Mouse (Mus musculus) spleen, adult 2 months (tissue): ENCODE results near the gene 4930407I10Rik. TPM values are rescaled to one million over a fixed set of nuclear protein-coding genes. Genes with fewer than 3 reads are reported as not detected.
A peak's percentile ranks its signal among the peaks of the same experiment; 100 is the strongest.

Experiments used
- DNase-seq, 2 experiments: peaks; one replicate each; pipeline versions ENCODE4 v3.0.0 to v3.0.0-alpha.2; 2012 to 2021; ENCODE audit warnings: low spot score in 2 of 2, low read depth in 1 of 2
- H3K27ac ChIP-seq: fragments of 200-500 bp; 2 replicates; pipeline ENCODE4 v1.5.1; 2012; ENCODE audit warnings: low read length, inconsistent platforms; ENCODE audit not compliant: insufficient read depth
- H3K27me3 ChIP-seq: fragments of 200-500 bp; 2 replicates; pipeline ENCODE4 v1.6.1; 2012; ENCODE audit warnings: mild to moderate bottlenecking, moderate library complexity, low read length, inconsistent platforms; ENCODE audit not compliant: control insufficient read depth, insufficient read depth
- H3K36me3 ChIP-seq: fragments of 200-500 bp; 2 replicates; pipeline ENCODE4 v1.6.1; 2012; ENCODE audit warnings: mild to moderate bottlenecking, low read length, inconsistent platforms; ENCODE audit not compliant: control insufficient read depth, insufficient read depth
- H3K4me1 ChIP-seq: fragments of 200-500 bp; 2 replicates; pipeline ENCODE4 v1.6.1; 2011; ENCODE audit warnings: inconsistent platforms; ENCODE audit not compliant: control insufficient read depth, insufficient read depth, insufficient read length
- H3K4me3 ChIP-seq: fragments of 200-500 bp; 2 replicates; pipeline ENCODE4 v1.5.1; 2011; ENCODE audit warnings: mild to moderate bottlenecking, inconsistent platforms; ENCODE audit not compliant: insufficient read depth, insufficient read length; ENCODE audit errors: extremely low read depth
- CTCF ChIP-seq: fragments of 200-500 bp; IDR thresholded peaks from 2 replicates; pipeline ENCODE4 v1.5.1; 2011; ENCODE audit warnings: mild to moderate bottlenecking, inconsistent platforms; ENCODE audit not compliant: insufficient read depth, insufficient read length, insufficient replicate concordance; ENCODE audit errors: extremely low read depth
- POLR2A ChIP-seq: fragments of 200-500 bp; IDR thresholded peaks from 2 replicates; pipeline ENCODE4 v1.6.1; 2011; ENCODE audit warnings: low read depth, low read length, inconsistent platforms
- WGBS: fragments of 180-500 bp; shearing (Covaris S2); methylation state at CpG from one replicate; pipeline ENCODE4 v1.1.7; 2018; 5-methylcytosine and 5-hydroxymethylcytosine counted together
- polyA plus RNA-seq: library from polyadenylated mRNA; depleted of rRNA; stranded (reverse); fragments of >200 nt; gene quantifications from 2 replicates; pipeline ENCODE4 v1.2.3, GENCODE M21; 2012; rRNA removed

Gene 4930407I10Rik
- not detected in 2 replicates for polyA plus RNA-seq

DNA sequence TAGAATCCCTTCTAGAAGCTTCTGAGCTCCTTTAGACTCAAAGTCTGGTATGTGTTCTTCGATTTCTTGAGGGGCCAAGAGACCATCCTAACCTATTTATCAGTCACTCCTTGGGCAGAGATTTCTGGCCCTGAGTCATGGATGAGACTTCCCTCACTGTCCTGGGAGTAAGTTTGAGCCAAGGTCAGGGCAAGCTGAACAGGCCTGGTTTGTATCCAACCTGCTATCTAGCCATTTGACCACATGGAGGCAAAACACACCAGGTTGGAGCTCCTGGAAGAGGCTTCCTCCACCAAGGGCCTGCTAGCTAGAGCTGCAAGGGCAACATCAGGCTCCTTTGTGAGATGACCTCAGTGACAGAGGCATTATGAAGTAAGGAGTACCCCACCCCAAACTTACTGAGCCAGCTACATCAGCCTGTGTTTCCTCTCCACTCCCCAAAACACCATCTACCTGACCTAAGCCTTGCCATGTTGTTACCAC lies at the start of gene 4930407I10Rik:
Gene 4930407I10Rik (plus strand): TSS at position 433 of the 483 bp plus-strand sequence.
- Histone ChIP-seq H3K4me1 (no peaks in the 10 kb centered on the region; the same call in 1 of the 2 replicates), H3K27ac (no peak within 1 kb of the TSS), H3K36me3 (no peaks in the 10 kb centered on the region), H3K4me3 (no peak within 1 kb of the TSS), H3K27me3 (no peaks in the 10 kb centered on the region)
- DNase-seq: no peak
- 86% methylated on average over 1 of the region's 1 CpGs for WGBS
- TF ChIP-seq POLR2A: no peak
- no peak for TF ChIP-seq CTCF

GRCm38 (mm10) chr15:82011947-82012346 lies 47.0 kb upstream of the 4930407I10Rik start:
- Histone ChIP-seq H3K27me3 (no peaks in the 10 kb centered on the region), H3K4me1 (peaks cover 7% of the 10 kb centered on the region; the same call in 1 of the 2 replicates), H3K4me3 (no peak overlapping the region), H3K36me3 (no peaks in the 10 kb centered on the region), H3K27ac (no peak overlapping the region)
- 92% methylated on average over 6 of the region's 6 CpGs for WGBS
- no peak for TF ChIP-seq CTCF
- TF ChIP-seq POLR2A: no peak
- no peak for DNase-seq

GRCm38 (mm10) chr15:82014745-82015391 lies 44.1 kb upstream of the 4930407I10Rik start:
- no peaks in the 10 kb centered on the region for H3K27me3 ChIP-seq
- H3K36me3 ChIP-seq: no peaks in the 10 kb centered on the region
- TF ChIP-seq CTCF: no peak
- 9% methylated on average over 9 of the region's 9 CpGs for WGBS
- no peak overlapping the region for H3K27ac ChIP-seq
- no peak for DNase-seq
- peaks cover 9% of the 10 kb centered on the region; the same call in 1 of the 2 replicates for H3K4me1 ChIP-seq
- H3K4me3 ChIP-seq: peak overlapping the region; percentile 81

GRCm38 (mm10) chr15:82015392-82016100 lies 43.4 kb upstream of the 4930407I10Rik start:
- Histone ChIP-seq H3K4me1 (peaks cover 9% of the 10 kb centered on the region; the same call in 1 of the 2 replicates), H3K27ac (peak overlapping the region; percentile 15; the same call in 1 of the 2 replicates), H3K27me3 (no peaks in the 10 kb centered on the region), H3K4me3 (peak overlapping the region; percentile 81), H3K36me3 (no peaks in the 10 kb centered on the region)
- no peak for TF ChIP-seq CTCF
- no peak for TF ChIP-seq POLR2A
- peak in 1 of 2 experiments; percentile 4 for DNase-seq
- WGBS: 1% methylated on average over 39 of the region's 39 CpGs

GRCm38 (mm10) chr15:82016101-82016808 lies 42.7 kb upstream of the 4930407I10Rik start:
- H3K27ac ChIP-seq: peak overlapping the region; percentile 53
- no peaks in the 10 kb centered on the region for H3K36me3 ChIP-seq
- no peaks in the 10 kb centered on the region for H3K27me3 ChIP-seq
- peaks cover 9% of the 10 kb centered on the region; the same call in 1 of the 2 replicates for H3K4me1 ChIP-seq
- TF ChIP-seq POLR2A (peak; percentile 65), CTCF (no peak)
- peak; percentile 94 to 100 for DNase-seq
- peak overlapping the region; percentile 81 for H3K4me3 ChIP-seq
- under 1% methylated on average over 53 of the region's 53 CpGs for WGBS

- DNase-seq: no peak
- TF ChIP-seq POLR2A: no peak
- no peak for TF ChIP-seq CTCF
- no peaks in the 10 kb centered on the region for H3K27me3 ChIP-seq
- 2% methylated on average over 6 of the region's 6 CpGs for WGBS
- no peaks in the 10 kb centered on the region for H3K36me3 ChIP-seq
- peak overlapping the region; percentile 81 for H3K4me3 ChIP-seq
- H3K27ac ChIP-seq: peak overlapping the region; percentile 53
- peaks cover 9% of the 10 kb centered on the region; the same call in 1 of the 2 replicates for H3K4me1 ChIP-seq
Observed at GRCm38 (mm10) chr15:82016830-82017229, 42.1 kb upstream of the 4930407I10Rik start.
